Mouse (Mus musculus) megakaryocyte, embryonic 14.5 days (primary cell): Measurements from ENCODE around the gene Nup37. TPM values are rescaled to one million over a fixed set of nuclear protein-coding genes. Genes with fewer than 3 reads are reported as not detected.

ENCODE experiments used
- H3K27me3 ChIP-seq: replicated peaks from 2 replicates; pipeline ENCODE3; 2012; ENCODE audit warnings: inconsistent platforms
- H3K36me3 ChIP-seq: replicated peaks from 2 replicates; pipeline ENCODE3; 2012; ENCODE audit warnings: low read length, inconsistent platforms, mixed read lengths
- H3K4me1 ChIP-seq: 2 replicates; pipeline ENCODE4 v1.6.1; 2012; ENCODE audit warnings: inconsistent platforms
- H3K4me3 ChIP-seq: replicated peaks from 2 replicates; pipeline ENCODE3; 2012; ENCODE audit warnings: moderate library complexity, mild to moderate bottlenecking, inconsistent platforms
- H3K9me3 ChIP-seq: 2 replicates; pipeline ENCODE4 v1.6.1; 2012; ENCODE audit warnings: inconsistent platforms
- FLI1 ChIP-seq: IDR thresholded peaks from 2 replicates; pipeline ENCODE4 v1.6.1; 2012; ENCODE audit warnings: low read length, inconsistent platforms, mixed read lengths
- GATA1 ChIP-seq: IDR thresholded peaks from 3 replicates; pipeline ENCODE4 v1.6.1; 2012; ENCODE audit warnings: mixed read lengths, low read length, inconsistent platforms, borderline replicate concordance
- polyA plus RNA-seq: library from polyadenylated mRNA; stranded (reverse); fragments of >175 nt; gene quantifications from 2 replicates; pipeline ENCODE4 v1.2.3, GENCODE M21; 2012; ENCODE audit warnings: low replicate concordance; ENCODE audit not compliant: insufficient read depth

Nup37 gene
- polyA plus RNA-seq, 1 experiment = 2.3 TPM

DNA sequence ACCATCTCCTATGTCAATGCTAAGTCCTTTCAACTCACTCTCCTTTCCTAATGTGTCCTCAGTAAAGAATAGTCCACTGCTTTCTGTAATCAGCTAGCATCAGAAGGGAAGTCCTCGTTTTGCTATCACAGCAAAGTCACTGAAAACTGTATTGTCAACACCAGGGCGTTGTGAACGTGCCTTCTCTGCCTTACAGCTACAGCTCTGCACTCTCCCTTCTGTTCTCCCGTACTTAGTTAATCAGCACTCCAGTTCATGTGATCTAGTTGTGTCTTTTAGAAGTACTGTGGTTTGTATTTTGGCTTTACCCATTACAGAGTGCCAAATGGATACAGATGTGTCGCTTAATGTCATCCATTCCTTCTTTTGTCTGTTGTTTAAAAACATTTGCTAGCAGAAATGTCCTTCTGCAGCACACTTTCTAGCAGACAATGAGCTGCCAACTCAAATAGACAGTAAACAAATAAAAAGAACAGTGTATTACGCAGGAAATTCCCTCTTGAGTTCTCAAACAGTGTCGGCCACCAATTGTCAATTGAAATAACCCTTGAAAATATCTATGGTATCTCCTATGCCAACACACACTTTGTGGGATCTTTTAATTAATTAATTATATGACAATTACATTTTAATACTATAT, 20.8 kb downstream of the Nup37 start:
- peaks cover 60% of the 10 kb centered on the region for H3K36me3 ChIP-seq
- no peaks in the 10 kb centered on the region for H3K9me3 ChIP-seq
- no peaks in the 10 kb centered on the region for H3K27me3 ChIP-seq
- no peak overlapping the region for H3K4me3 ChIP-seq
- TF ChIP-seq GATA1 (no peak), FLI1 (no peak)
- H3K4me1 ChIP-seq = 0 out of 2 replicates have a peak, but pooled peaks cover 3% of the 10 kb centered on the region

DNA sequence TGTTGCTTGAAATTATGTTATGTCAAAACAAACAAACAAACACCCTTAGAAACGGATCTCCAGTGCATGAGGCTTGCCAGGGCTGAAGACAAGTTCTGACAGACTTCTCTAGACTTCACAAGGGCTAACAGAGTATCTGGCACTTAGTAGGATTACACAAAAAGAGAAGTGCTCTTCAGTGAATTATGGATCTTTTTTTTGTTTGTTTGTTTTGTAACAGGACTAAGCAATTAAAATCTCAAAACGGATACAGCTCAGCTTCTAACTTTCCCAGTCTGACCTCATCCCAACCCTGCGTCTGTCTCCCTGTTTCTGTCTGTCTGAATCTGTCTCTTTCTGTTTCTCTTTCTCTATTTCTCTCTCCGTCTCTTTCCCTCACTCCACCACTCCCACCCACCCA, 53.7 kb downstream of the Nup37 start:
- H3K4me1 ChIP-seq = peaks cover 22% of the 10 kb centered on the region
- H3K36me3 ChIP-seq = peaks cover 29% of the 10 kb centered on the region
- peak overlapping the region; percentile 94 for H3K4me3 ChIP-seq
- no peaks in the 10 kb centered on the region for H3K9me3 ChIP-seq
- H3K27me3 ChIP-seq = peaks cover 4% of the 10 kb centered on the region
- TF ChIP-seq FLI1 (no peak), GATA1 (no peak)

DNA sequence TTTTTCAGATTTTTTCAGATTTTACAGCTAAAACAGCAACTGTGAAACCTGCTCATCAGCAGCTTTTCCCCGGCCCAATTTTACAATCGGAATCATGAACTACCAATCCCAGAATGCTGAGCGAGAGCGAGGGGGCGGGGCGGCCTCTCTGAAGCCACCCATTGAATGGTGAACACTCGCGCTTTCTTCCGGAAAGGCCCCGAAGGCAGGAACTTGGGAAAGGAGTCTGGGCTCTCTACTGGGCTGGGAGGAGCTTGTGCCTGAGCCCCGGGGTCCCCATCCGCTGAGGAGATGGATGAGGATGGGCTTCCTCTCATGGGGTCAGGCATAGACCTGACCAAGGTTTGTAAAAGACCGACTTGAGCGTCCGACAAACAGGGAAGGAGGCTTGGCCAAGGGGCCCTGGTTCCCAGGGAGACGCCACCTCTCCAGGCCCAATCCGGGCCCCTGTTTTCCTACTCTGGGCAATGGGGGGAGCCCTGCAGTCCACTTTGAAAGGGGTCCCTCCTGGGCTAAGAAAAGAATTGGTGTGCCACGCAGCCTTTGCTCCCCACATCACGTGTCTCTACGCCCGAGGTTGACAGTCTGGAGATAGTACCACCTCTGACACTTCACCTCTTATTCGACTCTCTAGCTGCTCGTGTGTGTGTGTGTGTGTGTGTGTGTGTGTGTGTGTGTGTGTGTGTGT, 54.3 kb downstream of the Nup37 start, which contains the start of gene Washc3:
TSS of gene Washc3 (plus strand) at position 143 of the 688 bp plus-strand sequence.
- Histone ChIP-seq H3K4me1 (peaks cover 22% of the 10 kb centered on the region), H3K4me3 (peak within 1 kb of the TSS; percentile 94), H3K27me3 (peaks cover 4% of the 10 kb centered on the region), H3K9me3 (no peaks in the 10 kb centered on the region), H3K36me3 (peaks cover 35% of the 10 kb centered on the region)
- TF ChIP-seq FLI1 (no peak), GATA1 (no peak)

DNA sequence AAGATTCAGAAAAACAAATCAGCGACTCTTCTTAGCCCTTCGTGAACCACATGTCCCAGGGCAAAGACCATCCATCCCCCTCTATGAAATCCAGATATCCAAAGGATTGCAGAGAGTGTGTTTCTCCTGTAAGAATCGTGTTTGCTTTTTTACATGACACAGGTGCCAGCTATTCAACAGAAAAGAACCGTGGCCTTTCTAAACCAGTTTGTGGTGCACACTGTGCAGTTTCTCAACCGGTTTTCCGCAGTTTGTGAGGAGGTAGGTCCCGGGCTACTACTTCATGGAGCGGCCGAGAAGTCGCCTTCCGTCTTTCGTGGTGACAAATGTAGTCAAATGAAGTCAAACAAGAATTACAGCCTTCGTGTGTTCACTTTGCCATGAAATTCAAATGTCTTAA, 54.9 kb downstream of the Nup37 start:
- TF ChIP-seq GATA1 (no peak), FLI1 (no peak)
- H3K27me3 ChIP-seq = peaks cover 4% of the 10 kb centered on the region
- peaks cover 24% of the 10 kb centered on the region for H3K4me1 ChIP-seq
- peaks cover 37% of the 10 kb centered on the region for H3K36me3 ChIP-seq
- H3K9me3 ChIP-seq = no peaks in the 10 kb centered on the region
- H3K4me3 ChIP-seq = peak overlapping the region; percentile 94

DNA sequence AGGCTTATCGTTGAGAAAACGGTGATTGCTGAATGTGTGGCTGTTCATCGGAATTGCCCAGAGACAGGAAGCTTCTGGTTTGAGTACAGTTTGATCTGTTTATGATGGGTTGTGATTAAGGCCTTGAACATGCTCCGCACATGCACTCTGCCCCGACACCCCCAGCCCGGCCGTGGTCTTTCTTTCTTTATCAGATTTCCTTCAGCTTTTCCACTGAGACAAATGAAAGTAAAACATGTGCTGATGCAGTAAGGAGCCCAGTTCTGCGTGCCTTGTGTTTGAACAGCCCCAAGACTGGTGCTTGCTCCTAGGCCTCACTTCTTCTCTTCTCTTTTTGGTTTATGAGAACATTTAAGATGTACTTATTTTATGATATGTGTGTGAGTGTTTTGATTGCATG, 55.8 kb downstream of the Nup37 start:
- peak overlapping the region; percentile 59 for H3K4me3 ChIP-seq
- no peaks in the 10 kb centered on the region for H3K9me3 ChIP-seq
- TF ChIP-seq GATA1 (no peak), FLI1 (no peak)
- H3K27me3 ChIP-seq = peaks cover 2% of the 10 kb centered on the region
- peaks cover 26% of the 10 kb centered on the region for H3K4me1 ChIP-seq
- peaks cover 37% of the 10 kb centered on the region for H3K36me3 ChIP-seq

DNA sequence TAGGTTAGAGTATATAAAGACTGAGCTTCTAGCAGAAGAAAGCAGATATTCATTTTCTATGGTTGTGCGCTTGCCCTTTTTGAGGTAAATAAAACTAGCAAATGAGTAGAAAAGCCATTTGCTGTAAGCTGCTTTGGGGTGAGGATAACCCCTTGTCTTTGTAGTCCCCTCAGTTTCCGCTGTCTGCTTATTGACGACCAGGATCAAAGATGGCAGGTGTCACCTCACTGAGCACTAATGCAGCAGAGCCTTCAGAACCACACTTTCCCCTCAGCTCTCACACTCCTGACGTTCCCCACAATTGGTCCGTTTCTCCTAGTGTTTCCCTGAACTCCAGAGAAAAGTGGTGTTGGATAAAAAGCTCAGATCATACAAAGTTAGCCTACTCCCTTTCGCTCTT, 56.4 kb downstream of the Nup37 start:
- TF ChIP-seq GATA1 = no peak
- TF ChIP-seq FLI1 = no peak
- H3K27me3 ChIP-seq = no peaks in the 10 kb centered on the region
- no peaks in the 10 kb centered on the region for H3K9me3 ChIP-seq
- H3K4me1 ChIP-seq = peaks cover 26% of the 10 kb centered on the region
- H3K4me3 ChIP-seq = no peak overlapping the region
- H3K36me3 ChIP-seq = peaks cover 42% of the 10 kb centered on the region

DNA sequence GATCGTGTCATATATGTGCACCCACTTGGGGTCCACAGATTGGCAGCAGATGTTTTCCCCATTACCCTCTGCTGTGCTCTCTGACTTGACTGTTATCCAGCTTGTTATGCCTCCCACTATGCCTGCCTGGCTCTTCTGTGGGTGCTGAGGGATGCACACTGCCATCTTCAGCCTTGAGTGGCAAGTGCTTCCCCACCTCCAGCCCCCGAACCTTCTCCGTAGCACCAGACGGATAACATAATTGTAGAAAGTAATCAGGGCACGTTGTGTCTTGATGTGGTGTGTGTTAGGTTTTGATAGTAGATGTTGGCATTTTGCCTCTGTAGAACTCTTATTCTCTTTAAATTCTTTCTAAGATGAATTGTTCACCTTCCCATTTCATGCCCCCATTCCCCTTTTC, 65.9 kb downstream of the Nup37 start:
- no peaks in the 10 kb centered on the region for H3K27me3 ChIP-seq
- TF ChIP-seq FLI1 (no peak), GATA1 (no peak)
- H3K36me3 ChIP-seq = peaks cover 77% of the 10 kb centered on the region
- H3K9me3 ChIP-seq = no peaks in the 10 kb centered on the region
- H3K4me3 ChIP-seq = no peak overlapping the region
- H3K4me1 ChIP-seq = no peaks in the 10 kb centered on the region

DNA sequence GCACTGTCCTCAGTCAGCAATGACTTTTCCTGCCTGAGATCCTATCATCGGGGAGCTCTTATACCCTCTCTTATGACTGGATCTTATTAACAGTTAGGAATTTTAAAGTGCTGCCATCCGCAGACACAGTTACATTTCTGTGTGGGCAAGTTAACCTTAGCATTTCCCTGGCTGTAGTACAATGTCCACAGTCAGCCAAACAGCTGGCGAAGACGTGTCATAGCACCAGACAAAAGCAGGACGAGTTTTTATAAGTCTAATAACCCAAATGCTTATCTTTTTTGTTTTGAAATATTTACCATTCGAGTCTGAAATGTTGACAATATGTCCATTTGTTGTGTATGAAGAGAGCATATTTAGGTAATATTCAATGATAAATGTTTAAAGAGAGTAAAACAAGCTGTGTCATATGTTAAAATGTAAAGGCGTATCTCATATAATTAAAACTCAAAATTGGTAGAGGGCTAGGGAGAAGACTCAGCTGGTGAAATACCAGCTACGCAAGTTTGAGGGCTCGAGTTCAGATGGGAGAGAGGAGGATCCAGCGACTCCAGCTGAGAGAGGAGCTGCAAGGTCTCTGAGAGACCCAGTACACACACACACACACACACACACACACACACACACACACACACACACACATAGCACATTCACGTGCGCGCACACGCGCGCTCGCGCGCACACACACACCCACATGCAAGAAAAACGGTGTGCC, 68.2 kb downstream of the Nup37 start:
- no peaks in the 10 kb centered on the region for H3K27me3 ChIP-seq
- H3K9me3 ChIP-seq = no peaks in the 10 kb centered on the region
- peaks cover 76% of the 10 kb centered on the region for H3K36me3 ChIP-seq
- H3K4me1 ChIP-seq = no peaks in the 10 kb centered on the region
- no peak overlapping the region for H3K4me3 ChIP-seq
- TF ChIP-seq GATA1 (no peak), FLI1 (no peak)

DNA sequence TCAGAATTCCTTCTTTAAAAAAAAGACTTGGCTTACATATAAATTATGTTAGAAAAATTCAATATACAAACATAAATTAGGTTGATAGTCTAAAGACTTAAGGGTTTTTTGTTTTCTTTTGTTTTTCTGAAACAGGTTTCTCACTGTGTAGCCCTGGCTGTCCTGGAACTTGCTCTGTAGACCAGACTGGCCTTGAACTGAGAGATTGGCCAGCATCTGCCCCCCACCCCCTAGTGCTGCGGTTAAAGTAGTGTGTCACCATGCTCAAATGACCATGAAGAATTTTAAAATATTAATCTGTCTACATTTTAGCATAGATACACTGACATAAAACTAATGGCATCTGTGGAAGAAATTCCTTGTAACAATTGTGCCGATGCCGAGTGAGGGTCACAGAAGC, 71.4 kb downstream of the Nup37 start:
- Histone ChIP-seq H3K4me3 (no peak overlapping the region), H3K9me3 (no peaks in the 10 kb centered on the region), H3K27me3 (no peaks in the 10 kb centered on the region), H3K36me3 (peaks cover 89% of the 10 kb centered on the region), H3K4me1 (no peaks in the 10 kb centered on the region)
- TF ChIP-seq GATA1 = no peak

DNA sequence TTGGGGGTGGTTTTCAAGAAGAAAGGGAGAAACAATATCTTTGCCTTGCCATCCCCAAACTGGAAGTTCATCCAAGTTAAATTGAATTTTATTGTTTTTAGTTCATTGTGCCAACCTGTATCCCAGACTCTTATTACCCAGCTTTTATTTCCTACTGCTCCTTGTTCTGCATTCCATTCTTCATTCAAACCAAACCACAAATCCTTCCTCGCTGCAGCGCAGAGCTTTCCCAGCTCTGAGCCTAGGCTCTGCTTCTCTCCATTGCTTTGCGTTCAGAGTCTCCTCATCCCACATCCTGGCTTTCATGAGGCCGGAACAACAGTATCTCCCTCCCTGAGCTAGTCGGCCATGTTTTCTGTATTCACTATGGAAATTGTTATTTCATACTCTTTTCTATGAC, 74.9 kb downstream of the Nup37 start:
- H3K36me3 ChIP-seq = peaks cover 84% of the 10 kb centered on the region
- H3K4me3 ChIP-seq = no peak overlapping the region
- H3K9me3 ChIP-seq = no peaks in the 10 kb centered on the region
- H3K4me1 ChIP-seq = no peaks in the 10 kb centered on the region
- TF ChIP-seq GATA1 (no peak), FLI1 (no peak)
- no peaks in the 10 kb centered on the region for H3K27me3 ChIP-seq
